12 mouse cellular contexts compared by ENCODE assay signal in the genomic region with DNA sequence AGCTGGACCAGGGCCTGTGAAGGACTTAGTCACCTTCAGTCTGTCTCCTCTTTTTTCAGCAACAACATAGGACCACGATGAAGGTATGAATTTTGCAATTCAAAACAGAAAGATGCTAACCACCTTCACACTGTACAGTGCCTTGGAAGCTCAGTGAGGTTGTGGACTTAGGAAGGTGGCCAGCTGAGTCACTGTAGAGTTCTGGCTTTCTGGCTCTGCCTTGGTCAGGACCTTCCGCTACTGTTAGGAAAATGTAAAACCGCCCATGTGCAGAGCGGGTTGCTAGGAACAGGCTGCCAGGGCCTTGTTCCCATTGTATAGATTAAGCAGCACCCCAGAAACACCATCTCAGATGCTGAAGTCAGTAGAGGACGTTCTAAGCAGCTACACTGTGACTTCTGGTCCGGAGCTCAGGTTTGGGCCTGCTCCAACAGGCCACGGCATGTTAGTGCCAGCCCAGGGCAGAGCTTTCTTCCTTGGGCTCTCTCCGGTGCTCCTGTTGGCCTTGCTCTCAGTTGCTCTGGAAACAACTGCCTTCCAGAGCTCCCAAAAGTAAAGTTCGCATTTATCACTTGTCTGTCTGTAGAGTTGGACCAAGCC.
DNase-seq lines count a peak whose midpoint lies in the region; ATAC-seq and TF ChIP-seq lines count a peak whose summit lies in the region.
"Had no signal": no experiment of that assay in that cellular context is flagged by ENCODE, and none has a peak within 500 bp of the region (broad histone marks: within the 10 kb centered on the region; RNA-seq: fewer than 3 reads in every experiment).

No protein-coding gene starts in this region.

- H3K27ac ChIP-seq in layer of hippocampus, adult 2 months, result peak overlapping the region; percentile 83
- peak overlapping the region; percentile 53 for H3K27ac ChIP-seq in hindbrain, embryonic 13.5 days
- H3K27ac ChIP-seq: embryonic facial prominence, embryonic 15.5 days had no signal

- no peaks in the 10 kb centered on the region for H3K36me3 ChIP-seq in hindbrain, embryonic 13.5 days
- H3K36me3 ChIP-seq: embryonic facial prominence, embryonic 15.5 days had no signal

- no peak overlapping the region for H3K4me3 ChIP-seq in layer of hippocampus, adult 2 months
- no peak overlapping the region for H3K4me3 ChIP-seq in hindbrain, embryonic 13.5 days
- H3K4me3 ChIP-seq: embryonic facial prominence, embryonic 15.5 days had no signal

- no peaks in the 10 kb centered on the region for H3K9me3 ChIP-seq in hindbrain, embryonic 13.5 days
- H3K9me3 ChIP-seq: embryonic facial prominence, embryonic 15.5 days; G1E had no signal

- no peak overlapping the region for H3K9ac ChIP-seq in hindbrain, embryonic 13.5 days
- H3K9ac ChIP-seq: embryonic facial prominence, embryonic 15.5 days had no signal

- peak; percentile 38 for DNase-seq in adrenal gland, adult 2 months
- no peak for DNase-seq in adrenal gland, adult 18-20 months (ENCODE audit: low spot score in 2 of 2)
- DNase-seq in layer of hippocampus, adult 2 months (ENCODE audit: low spot score in 2 of 2), result no peak
- DNase-seq in layer of hippocampus, postnatal 10 days (ENCODE audit: low spot score in 2 of 2), result no peak
- DNase-seq in cerebellum, adult 11 months, result peak; percentile 28
- DNase-seq in liver, result no peak
- no peak for DNase-seq in spleen, postnatal 10 days (ENCODE audit: low spot score in 2 of 2)
- DNase-seq: kidney, postnatal 25 days had no signal

- WGBS in hindbrain, embryonic 13.5 days, result 71% methylated on average over 9 of the region's 9 CpGs

- no peak for TF ChIP-seq CTCF in layer of hippocampus, adult 2 months (conservative IDR thresholded peaks at IDR 0.05)

- no peak; the same call in 1 of the 2 replicates for ATAC-seq in hindbrain, embryonic 13.5 days (ENCODE audit: low FRiP score)
- ATAC-seq: activated CD4-positive, CD25-positive, alpha-beta regulatory T cell, adult 4 months had no signal

- H3K4me1 ChIP-seq in hindbrain, embryonic 13.5 days (replicated peaks), result peaks cover 47% of the 10 kb centered on the region

- no peaks in the 10 kb centered on the region for H3K27me3 ChIP-seq in hindbrain, embryonic 13.5 days
- H3K27me3 ChIP-seq: embryonic facial prominence, embryonic 15.5 days had no signal

- H3K4me2 ChIP-seq in hindbrain, embryonic 13.5 days, result no peak overlapping the region
- H3K4me2 ChIP-seq: embryonic facial prominence, embryonic 15.5 days had no signal

Comparison
In these comparisons a context has a peak if more than half of its experiments do, and no peak if none do; other contexts are left out.
1. DNase-seq: peak in adrenal gland, adult 2 months (single experiment) and cerebellum, adult 11 months (single experiment); none in adrenal gland, adult 18-20 months (0 of 2), layer of hippocampus, adult 2 months (0 of 2), layer of hippocampus, postnatal 10 days (0 of 2), liver (single experiment) and spleen, postnatal 10 days (0 of 2).